Mouse (Mus musculus): ENCODE results near the gene Acta2.
"Not testable (repeated sequence)": the region's sequence is repeated elsewhere in the genome, so short reads cannot be mapped to it uniquely, and the experiment has no call there.

Acta2 gene

GRCm38 (mm10) chr19:34220732-34221380 lies 34.5 kb downstream of the Acta2 start:
- DNase-seq (ENCODE audit: low spot score) = no peak

GRCm38 (mm10) chr19:34219260-34219968 lies 36.0 kb downstream of the Acta2 start:
- DNase-seq (ENCODE audit: low spot score) = no peak

GRCm38 (mm10) chr19:34217761-34218160 lies 37.6 kb downstream of the Acta2 start:
- DNase-seq (ENCODE audit: low spot score) = no peak

GRCm38 (mm10) chr19:34216956-34217355 lies 38.4 kb downstream of the Acta2 start:
- no peak for DNase-seq (ENCODE audit: low spot score)

- DNase-seq (ENCODE audit: low spot score) = no peak
These were observed 41.3 kb downstream of the Acta2 start for GRCm38 (mm10) chr19:34214136-34214535.

- DNase-seq (ENCODE audit: low spot score) = no peak
These were observed 42.1 kb downstream of the Acta2 start for GRCm38 (mm10) chr19:34213251-34213645.

GRCm38 (mm10) chr19:34212489-34213250 lies 42.7 kb downstream of the Acta2 start:
- DNase-seq (ENCODE audit: low spot score) = no peak

GRCm38 (mm10) chr19:34210841-34211240 lies 44.5 kb downstream of the Acta2 start:
- no peak for DNase-seq (ENCODE audit: low spot score)

GRCm38 (mm10) chr19:34209930-34210581 lies 45.3 kb downstream of the Acta2 start:
- no peak for DNase-seq (ENCODE audit: low spot score)

GRCm38 (mm10) chr19:34209031-34209430 lies 46.4 kb downstream of the Acta2 start:
- DNase-seq (ENCODE audit: low spot score) = no peak

GRCm38 (mm10) chr19:34206760-34207440 lies 48.5 kb downstream of the Acta2 start:
- no peak for DNase-seq (ENCODE audit: low spot score)

GRCm38 (mm10) chr19:34206128-34206527 lies 49.3 kb downstream of the Acta2 start:
- DNase-seq (ENCODE audit: low spot score) = not testable (repeated sequence)

- DNase-seq (ENCODE audit: low spot score) = no peak
These were observed 52.7 kb downstream of the Acta2 start for GRCm38 (mm10) chr19:34202668-34203067.

GRCm38 (mm10) chr19:34199488-34199887 lies 55.9 kb downstream of the Acta2 start:
- DNase-seq (ENCODE audit: low spot score) = no peak

GRCm38 (mm10) chr19:34198901-34199300 lies 56.5 kb downstream of the Acta2 start:
- no peak for DNase-seq (ENCODE audit: low spot score)

- DNase-seq (ENCODE audit: low spot score) = no peak
These were observed 57.3 kb downstream of the Acta2 start for GRCm38 (mm10) chr19:34198066-34198465.

- DNase-seq (ENCODE audit: low spot score) = no peak
These were observed 60.4 kb downstream of the Acta2 start for GRCm38 (mm10) chr19:34195031-34195430.

GRCm38 (mm10) chr19:34194132-34194745 lies 61.2 kb downstream of the Acta2 start:
- DNase-seq (ENCODE audit: low spot score) = no peak

GRCm38 (mm10) chr19:34193683-34194082 lies 61.7 kb downstream of the Acta2 start:
- no peak for DNase-seq (ENCODE audit: low spot score)

GRCm38 (mm10) chr19:34193149-34193548 lies 62.2 kb downstream of the Acta2 start:
- DNase-seq (ENCODE audit: low spot score) = no peak

Measured in ovary, postnatal 10 days (tissue).